Comparison of ENCODE assay signal across 14 mouse cellular contexts in the genomic region with DNA sequence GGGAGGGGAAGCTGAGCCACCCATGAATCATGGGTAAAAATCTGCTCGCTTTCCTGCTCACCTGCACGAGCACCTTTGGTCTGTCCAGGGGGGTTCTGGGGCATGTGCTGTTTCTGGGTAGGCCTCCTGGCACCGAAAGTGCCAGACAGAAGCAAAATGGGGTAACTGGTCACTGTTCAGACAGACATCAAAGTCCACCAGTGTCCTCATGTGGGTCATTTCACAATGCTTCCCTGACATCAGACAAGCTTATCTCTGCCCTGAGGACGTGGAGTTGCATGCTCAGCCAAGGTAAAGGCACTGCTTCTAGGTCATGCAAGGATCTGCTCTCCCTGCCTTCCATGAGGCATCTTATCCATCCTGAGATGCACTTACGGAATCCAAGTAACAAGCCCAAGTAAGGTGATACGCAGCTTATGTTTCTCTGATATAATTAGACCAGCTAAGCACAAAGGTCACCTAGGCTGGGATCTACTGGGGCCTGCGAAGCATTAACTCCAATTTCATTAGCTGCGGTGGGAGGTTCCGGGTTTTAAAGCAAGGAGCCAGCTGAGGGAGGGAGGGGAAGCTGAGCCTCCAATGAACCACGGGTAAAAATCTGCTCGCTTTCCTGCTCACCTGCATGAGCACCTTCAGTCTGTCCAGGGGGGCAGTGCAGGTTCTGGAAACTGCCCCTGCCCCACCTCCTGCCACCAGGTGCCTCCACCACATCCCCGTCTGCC. TPM values are rescaled to one million over a fixed set of nuclear protein-coding genes. Genes with fewer than 3 reads are reported as not detected.
DNase-seq lines count a peak whose midpoint lies in the region; TF ChIP-seq lines count a peak whose summit lies in the region.
"Had no signal": no experiment of that assay in that cellular context is flagged by ENCODE, and none has a peak within 500 bp of the region (broad histone marks: within the 10 kb centered on the region; RNA-seq: fewer than 3 reads in every experiment).

No protein-coding gene starts in this region.

- no peak for TF ChIP-seq POLR2A in liver, adult 2 months (IDR thresholded peaks at IDR 0.05; ENCODE audit: extremely low read depth, insufficient read depth, low read length)

- H3K9ac ChIP-seq in liver, adult 2 months (ENCODE audit: low read depth, low read length), result peak overlapping the region; percentile 65
- H3K9ac ChIP-seq: embryonic facial prominence, embryonic 15.5 days; forebrain, embryonic 12.5 days; hindbrain, embryonic 12.5 days; limb, embryonic 12.5 days; neural tube, embryonic 15.5 days had no signal

- H3K27me3 ChIP-seq in liver, adult 2 months (ENCODE audit: control insufficient read depth, insufficient read depth, low read length), result no peaks in the 10 kb centered on the region
- H3K27me3 ChIP-seq: embryonic facial prominence, embryonic 15.5 days; forebrain, embryonic 12.5 days; hindbrain, embryonic 12.5 days; limb, embryonic 12.5 days; neural tube, embryonic 15.5 days had no signal

- peak overlapping the region; percentile 19 for H3K4me3 ChIP-seq in liver, adult 2 months (ENCODE audit: insufficient read depth, low read depth, low read length)
- H3K4me3 ChIP-seq: embryonic facial prominence, embryonic 15.5 days; forebrain, embryonic 12.5 days; hindbrain, embryonic 12.5 days; limb, embryonic 12.5 days; midbrain, embryonic 10.5 days; neural tube, embryonic 15.5 days had no signal

- TF ChIP-seq CTCF in liver, adult 2 months (IDR thresholded peaks at IDR 0.05; ENCODE audit: low read depth, low read length), result 0 out of 2 replicates have a peak, but pooled peaks have one; percentile 3

- DNase-seq in adrenal gland, adult 8-10 months, result peak; percentile 73
- DNase-seq in adrenal gland, postnatal 4 days (ENCODE audit: low spot score in 2 of 2), result no peak
- peak; percentile 99 for DNase-seq in liver, adult 2 months (ENCODE audit: extremely low read depth, low read depth, low spot score)
- DNase-seq in liver, result no peak
- DNase-seq in kidney, postnatal 14 days, result peak; percentile 71
- DNase-seq in yolk sac, embryonic 10.5 days (ENCODE audit: low spot score), result peak; percentile 63
- DNase-seq in heart, adult 11 months, result no peak
- no peak for DNase-seq in cerebellum, adult 9-10 months

- peaks cover 35% of the 10 kb centered on the region for H3K4me1 ChIP-seq in liver, adult 2 months (ENCODE audit: control insufficient read depth, insufficient read depth, low read length)

- peak overlapping the region; percentile 93 for H3K27ac ChIP-seq in liver, adult 2 months (replicated peaks; ENCODE audit: insufficient read depth, low read depth, low read length)
- H3K27ac ChIP-seq: embryonic facial prominence, embryonic 15.5 days; forebrain, embryonic 12.5 days; hindbrain, embryonic 12.5 days; limb, embryonic 12.5 days; midbrain, embryonic 10.5 days; neural tube, embryonic 15.5 days had no signal

- peaks cover 3% of the 10 kb centered on the region; the same call in 1 of the 2 replicates for H3K79me2 ChIP-seq in liver, adult 2 months (ENCODE audit: control insufficient read depth, insufficient read depth, low read length)

- peaks cover 57% of the 10 kb centered on the region for H3K36me3 ChIP-seq in liver, adult 2 months (ENCODE audit: control insufficient read depth, insufficient read depth, low read length)

- WGBS in liver, adult 2 months, result 32% methylated on average over 12 of the region's 12 CpGs

RNA-seq across cellular contexts. Expression of gene Ptges2, which starts 22.9 kb away (rescaled TPM):
- total RNA-seq in adrenal gland, adult 8-10 months (2022), result 10 to 100 TPM; 42.2 to 52.5 (median 51.1) TPM
- total RNA-seq in adrenal gland, postnatal 4 days (2021), result 10 to 100 TPM; 49.2 to 60.7 TPM
- 22.6 and 30.7 TPM in 2 replicates for total RNA-seq in liver, adult 2 months (2014; rRNA removed)
- 24.4 and 25.5 TPM in 2 replicates for polyA plus RNA-seq in liver, adult 2 months (2012; rRNA removed)

RNA-seq across cellular contexts. Expression of gene Lcn2, which starts 30.5 kb away (rescaled TPM):
- 1 to 10 TPM in 2 of 4 experiments, under 1 TPM in 2; 0.32 to 3.7 (median 1.3) TPM for total RNA-seq in adrenal gland, adult 8-10 months (2022)
- 10 to 100 TPM; 11.5 to 33.6 TPM for total RNA-seq in adrenal gland, postnatal 4 days (2021)
- 2.1 and 10.0 TPM in 2 replicates for total RNA-seq in liver, adult 2 months (2014; rRNA removed)
- 29.3 and 45.5 TPM in 2 replicates for polyA plus RNA-seq in liver, adult 2 months (2012; rRNA removed)
- polyA plus RNA-seq: midbrain, embryonic 10.5 days had no signal

RNA-seq across cellular contexts. Expression of gene Naif1, which starts 31.7 kb away (rescaled TPM):
- 1 to 10 TPM; 4.2 to 5.5 (median 5.0) TPM for total RNA-seq in adrenal gland, adult 8-10 months (2022)
- 1 to 10 TPM; 4.1 to 4.2 TPM for total RNA-seq in adrenal gland, postnatal 4 days (2021)
- 0.67 and 0.83 TPM in 2 replicates for total RNA-seq in liver, adult 2 months (2014; rRNA removed)
- 2.9 and 3.0 TPM in 2 replicates for polyA plus RNA-seq in liver, adult 2 months (2012; rRNA removed)

RNA-seq across cellular contexts. Expression of gene Slc25a25, which starts 32.7 kb away (rescaled TPM):
- 10 to 100 TPM; 17.9 to 79.8 (median 27.3) TPM for total RNA-seq in adrenal gland, adult 8-10 months (2022)
- total RNA-seq in adrenal gland, postnatal 4 days (2021), result 10 to 100 TPM; 28.0 to 33.7 TPM
- 40.0 and 41.9 TPM in 2 replicates for total RNA-seq in liver, adult 2 months (2014; rRNA removed)
- polyA plus RNA-seq in liver, adult 2 months (2012; rRNA removed), result 57.9 and 124 TPM in 2 replicates

RNA-seq across cellular contexts. Expression of gene 1110008P14Rik, which starts 36.9 kb away (rescaled TPM):
- 100 to 1,000 TPM; 120 to 179 (median 148) TPM for total RNA-seq in adrenal gland, adult 8-10 months (2022)
- 100 to 1,000 TPM in 1 of 2 experiments, 10 to 100 TPM in 1; 94.9 to 121 TPM for total RNA-seq in adrenal gland, postnatal 4 days (2021)
- total RNA-seq in liver, adult 2 months (2014; rRNA removed), result 25.8 and 32.5 TPM in 2 replicates
- polyA plus RNA-seq in liver, adult 2 months (2012; rRNA removed), result 103 and 144 TPM in 2 replicates

Comparison
In these comparisons a context has a peak if more than half of its experiments do, and no peak if none do; other contexts are left out.
1. DNase-seq: peak in adrenal gland, adult 8-10 months (single experiment), liver, adult 2 months (single experiment), kidney, postnatal 14 days (single experiment) and yolk sac, embryonic 10.5 days (single experiment); none in adrenal gland, postnatal 4 days (0 of 2), liver (single experiment), heart, adult 11 months (single experiment) and cerebellum, adult 9-10 months (single experiment).